Mouse (Mus musculus): Measurements from ENCODE around the gene Afap1. TPM values are rescaled to one million over a fixed set of nuclear protein-coding genes. Genes with fewer than 3 reads are reported as not detected.

Gene Afap1
- polyA plus RNA-seq, 1 experiment from 2014 or later, result 82.8 TPM

- Histone ChIP-seq H3K9ac (no peak overlapping the region), H3K4me1 (replicated peaks) (no peaks in the 10 kb centered on the region), H3K36me3 (peaks cover 94% of the 10 kb centered on the region), H3K4me2 (no peak overlapping the region), H3K9me3 (no peaks in the 10 kb centered on the region), H3K27me3 (no peaks in the 10 kb centered on the region), H3K4me3 (no peak overlapping the region), H3K27ac (no peak overlapping the region)
- ATAC-seq (ENCODE audit: low FRiP score), result 0 out of 2 replicates have a peak, but pooled peaks have one; percentile 22
- WGBS, result 78% methylated on average over 11 of the region's 11 CpGs
Observed at GRCm38 (mm10) chr5:35989986-35990735, 97.0 kb downstream of the Afap1 start.

- WGBS, result 86% methylated on average over 10 of the region's 10 CpGs
- H3K4me2 ChIP-seq, result no peak overlapping the region
- no peak overlapping the region for H3K9ac ChIP-seq
- ATAC-seq (ENCODE audit: low FRiP score), result no peak
- H3K4me3 ChIP-seq, result no peak overlapping the region
- H3K27me3 ChIP-seq, result no peaks in the 10 kb centered on the region
- H3K9me3 ChIP-seq, result no peaks in the 10 kb centered on the region
- H3K27ac ChIP-seq, result no peak overlapping the region
- H3K4me1 ChIP-seq (replicated peaks), result peaks cover 28% of the 10 kb centered on the region
- peaks cover 49% of the 10 kb centered on the region for H3K36me3 ChIP-seq
Observed at GRCm38 (mm10) chr5:36003797-36004196, 110.7 kb downstream of the Afap1 start.

DNA sequence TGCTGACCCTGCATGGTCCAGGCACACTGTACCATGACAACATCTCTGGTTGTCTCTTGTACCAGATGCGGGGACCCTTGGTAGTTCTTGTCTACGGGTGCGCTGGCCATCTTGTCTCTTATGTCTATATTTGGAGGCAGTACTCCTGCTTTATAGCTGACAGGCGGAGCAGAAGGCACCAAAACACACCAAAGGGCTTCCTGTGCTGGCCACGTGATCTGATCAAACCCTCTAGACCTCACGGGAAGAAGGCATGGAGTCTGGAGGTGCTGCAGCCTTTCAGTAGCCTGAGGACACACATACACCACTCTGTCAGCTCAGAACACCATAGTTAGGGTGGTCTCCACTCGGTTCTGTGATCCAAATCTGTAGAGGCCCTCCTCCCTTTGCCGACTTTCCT, 113.0 kb downstream of the Afap1 start:
- WGBS, result 86% methylated on average over 8 of the region's 8 CpGs
- Histone ChIP-seq H3K4me1 (replicated peaks) (peaks cover 28% of the 10 kb centered on the region), H3K27ac (no peak overlapping the region), H3K9me3 (no peaks in the 10 kb centered on the region), H3K9ac (no peak overlapping the region), H3K36me3 (peaks cover 26% of the 10 kb centered on the region), H3K4me2 (no peak overlapping the region), H3K4me3 (no peak overlapping the region), H3K27me3 (no peaks in the 10 kb centered on the region)
- no peak for ATAC-seq (ENCODE audit: low FRiP score)

DNA sequence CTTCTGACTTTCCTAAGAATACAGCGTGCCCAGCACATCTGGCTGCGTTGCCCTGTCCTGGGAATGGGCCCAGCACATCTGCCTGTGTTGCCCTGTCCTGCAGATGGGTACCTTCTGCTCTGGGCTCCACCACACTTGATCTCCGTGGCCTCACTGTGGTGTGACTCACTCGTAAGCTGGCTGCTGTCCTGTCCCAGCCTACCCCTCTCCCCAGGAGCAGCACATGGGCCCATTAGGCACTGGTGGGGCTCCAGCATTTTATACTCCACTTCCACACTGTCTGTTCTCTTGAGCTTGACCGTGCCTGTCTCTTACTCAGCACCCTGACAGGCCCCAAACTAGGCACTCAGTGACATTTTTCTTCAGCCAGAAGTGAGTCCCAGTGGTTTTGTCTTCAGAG, 113.5 kb downstream of the Afap1 start:
- Histone ChIP-seq H3K4me1 (replicated peaks) (peaks cover 28% of the 10 kb centered on the region), H3K9ac (no peak overlapping the region), H3K27ac (no peak overlapping the region), H3K27me3 (no peaks in the 10 kb centered on the region), H3K4me3 (no peak overlapping the region), H3K4me2 (no peak overlapping the region), H3K36me3 (peaks cover 22% of the 10 kb centered on the region), H3K9me3 (no peaks in the 10 kb centered on the region)
- 88% methylated on average over 5 of the region's 5 CpGs for WGBS
- ATAC-seq (ENCODE audit: low FRiP score), result no peak

DNA sequence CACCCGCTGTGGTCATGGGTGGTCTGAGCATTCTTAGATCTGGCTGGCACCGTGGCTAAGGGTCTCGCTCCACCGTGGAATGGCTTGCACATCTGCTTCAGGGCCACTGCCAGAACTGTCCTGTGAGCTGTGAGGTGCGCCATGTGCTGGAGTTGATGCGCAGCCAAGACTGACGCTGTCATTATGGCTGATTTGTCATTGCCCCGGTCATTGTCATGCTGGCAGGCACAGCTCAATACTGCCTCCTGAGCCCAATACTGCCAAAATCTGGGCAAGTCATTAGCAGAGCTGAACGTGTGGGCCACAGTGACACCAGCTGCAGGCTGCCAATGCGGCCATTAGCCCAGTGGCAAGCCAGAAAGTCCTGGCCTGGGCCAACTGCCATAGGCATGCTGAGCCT, 114.5 kb downstream of the Afap1 start:
- H3K27ac ChIP-seq, result no peak overlapping the region; the same call in 1 of the 2 replicates
- WGBS, result 59% methylated on average over 10 of the region's 10 CpGs

GRCm38 (mm10) chr5:36009405-36009804, 116.3 kb downstream of the Afap1 start:
- H3K36me3 ChIP-seq, result 0 out of 2 replicates have a peak, but pooled peaks cover 4% of the 10 kb centered on the region
- H3K27me3 ChIP-seq, result no peaks in the 10 kb centered on the region
- H3K4me3 ChIP-seq, result no peak overlapping the region
- H3K9ac ChIP-seq, result no peak overlapping the region
- WGBS, result 87% methylated on average over 4 of the region's 4 CpGs
- H3K27ac ChIP-seq, result no peak overlapping the region
- ATAC-seq (ENCODE audit: low FRiP score), result no peak
- no peaks in the 10 kb centered on the region for H3K9me3 ChIP-seq
- H3K4me2 ChIP-seq, result no peak overlapping the region
- H3K4me1 ChIP-seq (replicated peaks), result peaks cover 28% of the 10 kb centered on the region

More for the DNA sequence above, 114.5 kb downstream of the Afap1 start:
- H3K4me3 ChIP-seq, result no peak overlapping the region
- H3K36me3 ChIP-seq, result peaks cover 12% of the 10 kb centered on the region
- no peak overlapping the region for H3K4me2 ChIP-seq
- peaks cover 28% of the 10 kb centered on the region for H3K4me1 ChIP-seq (replicated peaks)
- peak; percentile 59 for ATAC-seq (ENCODE audit: low FRiP score)
- no peak overlapping the region for H3K9ac ChIP-seq
- no peaks in the 10 kb centered on the region for H3K27me3 ChIP-seq
- H3K9me3 ChIP-seq, result no peaks in the 10 kb centered on the region

DNA sequence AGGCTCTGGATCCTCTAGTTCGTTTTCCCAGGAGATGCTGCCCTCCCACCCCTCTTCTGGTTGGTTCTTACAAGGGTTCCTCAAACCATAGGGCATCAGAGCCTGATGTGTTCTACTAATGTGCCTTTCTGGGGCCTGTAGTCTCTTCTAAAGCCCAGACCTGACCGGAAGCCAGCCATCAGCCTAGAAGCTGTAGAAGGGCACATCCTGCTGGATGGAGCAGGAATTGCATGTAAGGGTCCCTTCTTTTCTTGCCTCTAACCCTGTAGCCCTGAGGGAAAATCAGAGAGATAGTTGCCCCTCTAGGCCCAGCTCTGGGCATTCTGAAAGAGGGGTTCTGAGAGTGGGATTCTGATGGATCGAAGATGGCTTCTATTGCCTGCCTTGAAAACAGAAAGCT, 125.2 kb downstream of the Afap1 start:
- ATAC-seq (ENCODE audit: low FRiP score), result no peak
- H3K4me1 ChIP-seq (replicated peaks), result no peaks in the 10 kb centered on the region
- no peaks in the 10 kb centered on the region for H3K27me3 ChIP-seq
- H3K9me3 ChIP-seq, result no peaks in the 10 kb centered on the region
- H3K4me2 ChIP-seq, result no peak overlapping the region
- no peak overlapping the region for H3K4me3 ChIP-seq
- H3K36me3 ChIP-seq, result peaks cover 15% of the 10 kb centered on the region
- no peak overlapping the region for H3K9ac ChIP-seq
- 87% methylated on average over 3 of the region's 3 CpGs for WGBS
- H3K27ac ChIP-seq, result no peak overlapping the region

DNA sequence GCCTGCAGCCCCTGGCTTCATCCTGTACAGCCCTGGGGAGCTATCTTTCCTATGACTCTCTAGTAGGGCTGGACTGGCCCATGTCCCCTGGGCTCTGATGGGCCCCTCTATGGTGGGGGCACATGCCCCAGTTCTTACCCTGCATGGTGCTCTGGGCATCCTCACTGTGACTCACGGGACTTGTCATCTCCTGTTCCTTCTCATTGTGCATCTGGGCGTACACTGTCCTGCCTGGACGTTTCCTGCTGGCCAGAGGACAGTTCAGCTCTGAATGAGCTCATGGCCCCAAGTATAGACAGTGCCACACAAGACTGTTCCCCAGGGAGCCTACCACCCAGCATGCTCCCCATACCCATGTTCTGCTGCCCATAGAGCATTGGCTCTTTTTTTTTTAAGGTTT, 128.0 kb downstream of the Afap1 start:
- Histone ChIP-seq H3K9ac (no peak overlapping the region), H3K27ac (no peak overlapping the region), H3K9me3 (no peaks in the 10 kb centered on the region), H3K4me3 (no peak overlapping the region), H3K4me2 (no peak overlapping the region), H3K4me1 (replicated peaks) (no peaks in the 10 kb centered on the region), H3K36me3 (peaks cover 20% of the 10 kb centered on the region), H3K27me3 (no peaks in the 10 kb centered on the region)
- no peak for ATAC-seq (ENCODE audit: low FRiP score)
- WGBS, result 76% methylated on average over 3 of the region's 3 CpGs

DNA sequence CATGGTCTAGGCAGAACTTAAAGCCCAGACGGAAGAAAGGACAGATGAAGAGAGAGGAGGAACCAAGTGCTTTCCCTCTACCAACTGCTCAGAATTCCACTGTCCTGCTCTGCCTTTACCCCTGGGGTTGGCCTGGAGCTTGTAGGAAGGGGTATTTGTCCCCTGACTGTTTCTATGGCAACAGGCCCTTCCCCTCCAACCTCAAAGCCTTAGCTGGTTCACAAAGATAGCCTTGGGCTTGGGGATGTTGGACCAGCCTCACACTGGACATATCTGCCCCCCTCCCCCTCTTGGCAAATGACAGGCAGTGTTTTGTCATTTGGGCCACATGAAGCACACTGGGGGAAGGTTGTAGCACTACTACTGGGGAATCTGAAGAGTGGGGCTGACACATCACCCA, 129.2 kb downstream of the Afap1 start:
- no peaks in the 10 kb centered on the region for H3K9me3 ChIP-seq
- H3K27me3 ChIP-seq, result no peaks in the 10 kb centered on the region
- no peak overlapping the region for H3K9ac ChIP-seq
- H3K4me3 ChIP-seq, result no peak overlapping the region
- H3K36me3 ChIP-seq, result peaks cover 19% of the 10 kb centered on the region
- 79% methylated on average over 1 of the region's 1 CpGs for WGBS
- no peak overlapping the region for H3K4me2 ChIP-seq
- ATAC-seq (ENCODE audit: low FRiP score), result no peak
- H3K27ac ChIP-seq, result no peak overlapping the region
- no peaks in the 10 kb centered on the region for H3K4me1 ChIP-seq (replicated peaks)

GRCm38 (mm10) chr5:36024003-36024685, 131.0 kb downstream of the Afap1 start:
- no peak overlapping the region for H3K27ac ChIP-seq
- 0 out of 2 replicates have a peak, but pooled peaks cover 4% of the 10 kb centered on the region for H3K4me1 ChIP-seq (replicated peaks)
- H3K4me3 ChIP-seq, result no peak overlapping the region
- H3K9ac ChIP-seq, result no peak overlapping the region
- no peak overlapping the region for H3K4me2 ChIP-seq
- H3K36me3 ChIP-seq, result peaks cover 11% of the 10 kb centered on the region
- no peaks in the 10 kb centered on the region for H3K27me3 ChIP-seq
- WGBS, result 89% methylated on average over 9 of the region's 9 CpGs
- H3K9me3 ChIP-seq, result no peaks in the 10 kb centered on the region
- no peak for ATAC-seq (ENCODE audit: low FRiP score)

GRCm38 (mm10) chr5:36025076-36025475, 132.0 kb downstream of the Afap1 start:
- Histone ChIP-seq H3K9me3 (no peaks in the 10 kb centered on the region), H3K27me3 (no peaks in the 10 kb centered on the region), H3K36me3 (peaks cover 8% of the 10 kb centered on the region; the same call in 1 of the 2 replicates), H3K4me1 (replicated peaks) (0 out of 2 replicates have a peak, but pooled peaks cover 4% of the 10 kb centered on the region), H3K4me2 (no peak overlapping the region), H3K27ac (no peak overlapping the region), H3K4me3 (no peak overlapping the region), H3K9ac (0 out of 2 replicates have a peak overlapping the region, but pooled peaks have one; percentile 1)
- no peak for ATAC-seq (ENCODE audit: low FRiP score)
- WGBS, result 77% methylated on average over 4 of the region's 4 CpGs

GRCm38 (mm10) chr5:36033531-36034426, 140.7 kb downstream of the Afap1 start:
- Histone ChIP-seq H3K4me1 (replicated peaks) (no peaks in the 10 kb centered on the region), H3K27ac (no peak overlapping the region), H3K36me3 (peaks cover 17% of the 10 kb centered on the region; the same call in 1 of the 2 replicates), H3K4me3 (no peak overlapping the region), H3K9ac (no peak overlapping the region), H3K9me3 (no peaks in the 10 kb centered on the region), H3K27me3 (peaks cover 15% of the 10 kb centered on the region), H3K4me2 (no peak overlapping the region)
- peak; percentile 64 for ATAC-seq (ENCODE audit: low FRiP score)
- WGBS, result 43% methylated on average over 8 of the region's 8 CpGs
